Mouse (Mus musculus) myocyte (in vitro differentiated cells): ENCODE measurements around the gene Runx2. TPM values are rescaled to one million over a fixed set of nuclear protein-coding genes. Genes with fewer than 3 reads are reported as not detected.

Experiments used
- H3K27me3 ChIP-seq: one replicate; pipeline ENCODE4 v1.6.1; 2011; ENCODE audit not compliant: control insufficient read depth, insufficient read depth, insufficient read length
- H3K36me3 ChIP-seq: one replicate; pipeline ENCODE4 v1.6.1; 2011; ENCODE audit not compliant: control insufficient read depth, insufficient read depth
- H3K4me2 ChIP-seq: one replicate; pipeline ENCODE4 v1.6.1; 2011; ENCODE audit warnings: low read depth, control low read depth
- H3K4me3 ChIP-seq: one replicate; pipeline ENCODE4 v1.5.1; 2011; ENCODE audit warnings: mild to moderate bottlenecking, control low read depth, moderate library complexity
- H3K79me2 ChIP-seq: one replicate; pipeline ENCODE4 v1.6.1; 2011; ENCODE audit not compliant: control insufficient read depth, insufficient read depth
- H3ac ChIP-seq: one replicate; pipeline ENCODE4 v1.6.1; 2011; ENCODE audit not compliant: control insufficient read depth, insufficient read length
- CEBPB ChIP-seq: IDR thresholded peaks from 2 replicates; pipeline ENCODE4 v1.6.1; 2011; ENCODE audit warnings: mild to moderate bottlenecking, moderate library complexity; ENCODE audit not compliant: poor library complexity, insufficient read depth, severe bottlenecking
- E2F4 ChIP-seq: IDR thresholded peaks from one replicate; pipeline ENCODE4 v1.6.1; 2011; ENCODE audit warnings: mild to moderate bottlenecking, control low read depth, moderate library complexity; ENCODE audit not compliant: insufficient read depth
- MAX ChIP-seq: IDR thresholded peaks from one replicate; pipeline ENCODE4 v1.6.1; 2011; ENCODE audit warnings: low read depth, mild to moderate bottlenecking, control low read depth
- MYOD1 ChIP-seq, 3 experiments: IDR thresholded peaks; one replicate each; pipeline ENCODE4 v1.6.1; 2011; ENCODE audit warnings: control low read depth in 2 of 3, low read depth in 2 of 3, mild to moderate bottlenecking in 2 of 3, moderate library complexity in 1 of 3; ENCODE audit not compliant: insufficient read length in 2 of 3, control insufficient read depth in 1 of 3
- MYOG ChIP-seq, 3 experiments: IDR thresholded peaks; one replicate each; pipeline ENCODE4 v1.6.1; 2011; ENCODE audit warnings: control low read depth in 2 of 3, low read depth in 2 of 3, mild to moderate bottlenecking in 2 of 3; ENCODE audit not compliant: insufficient read length in 2 of 3, control insufficient read depth in 1 of 3, insufficient read depth in 1 of 3
- POLR2A ChIP-seq: IDR thresholded peaks from one replicate; pipeline ENCODE4 v1.6.1; 2011; ENCODE audit warnings: low read depth, mild to moderate bottlenecking, control low read depth, moderate library complexity; ENCODE audit not compliant: insufficient read length
- POLR2AphosphoS2 ChIP-seq: IDR thresholded peaks from one replicate; pipeline ENCODE4 v1.6.1; 2011; ENCODE audit warnings: low read depth, control low read depth; ENCODE audit not compliant: insufficient read length
- REST ChIP-seq: IDR thresholded peaks from one replicate; pipeline ENCODE4 v1.6.1; 2011; ENCODE audit warnings: mild to moderate bottlenecking, control low read depth, moderate library complexity; ENCODE audit not compliant: insufficient read depth, insufficient read length
- SRF ChIP-seq: IDR thresholded peaks from one replicate; pipeline ENCODE4 v1.6.1; 2011; ENCODE audit warnings: low read depth; ENCODE audit not compliant: control insufficient read depth, insufficient read length
- TCF12 ChIP-seq: IDR thresholded peaks from one replicate; pipeline ENCODE4 v1.6.1; 2011; ENCODE audit warnings: mild to moderate bottlenecking, control low read depth; ENCODE audit not compliant: poor library complexity, insufficient read depth, severe bottlenecking
- TCF3 ChIP-seq: IDR thresholded peaks from one replicate; pipeline ENCODE4 v1.6.1; 2011; ENCODE audit warnings: low read depth, control low read depth; ENCODE audit not compliant: insufficient read length
- USF1 ChIP-seq: IDR thresholded peaks from one replicate; pipeline ENCODE4 v1.6.1; 2011; ENCODE audit warnings: low read depth, mild to moderate bottlenecking, control low read depth, moderate library complexity
- polyA plus RNA-seq: library from polyadenylated mRNA; unstranded; fragments of >200 nt; fragmentation: generic; extraction: Trizol; gene quantifications from one replicate; pipeline ENCODE4 v1.2.1, GENCODE M21; 2012; ENCODE audit warnings: missing spikeins

The Runx2 gene
- polyA plus RNA-seq, 1 experiment: 6.7 TPM

DNA sequence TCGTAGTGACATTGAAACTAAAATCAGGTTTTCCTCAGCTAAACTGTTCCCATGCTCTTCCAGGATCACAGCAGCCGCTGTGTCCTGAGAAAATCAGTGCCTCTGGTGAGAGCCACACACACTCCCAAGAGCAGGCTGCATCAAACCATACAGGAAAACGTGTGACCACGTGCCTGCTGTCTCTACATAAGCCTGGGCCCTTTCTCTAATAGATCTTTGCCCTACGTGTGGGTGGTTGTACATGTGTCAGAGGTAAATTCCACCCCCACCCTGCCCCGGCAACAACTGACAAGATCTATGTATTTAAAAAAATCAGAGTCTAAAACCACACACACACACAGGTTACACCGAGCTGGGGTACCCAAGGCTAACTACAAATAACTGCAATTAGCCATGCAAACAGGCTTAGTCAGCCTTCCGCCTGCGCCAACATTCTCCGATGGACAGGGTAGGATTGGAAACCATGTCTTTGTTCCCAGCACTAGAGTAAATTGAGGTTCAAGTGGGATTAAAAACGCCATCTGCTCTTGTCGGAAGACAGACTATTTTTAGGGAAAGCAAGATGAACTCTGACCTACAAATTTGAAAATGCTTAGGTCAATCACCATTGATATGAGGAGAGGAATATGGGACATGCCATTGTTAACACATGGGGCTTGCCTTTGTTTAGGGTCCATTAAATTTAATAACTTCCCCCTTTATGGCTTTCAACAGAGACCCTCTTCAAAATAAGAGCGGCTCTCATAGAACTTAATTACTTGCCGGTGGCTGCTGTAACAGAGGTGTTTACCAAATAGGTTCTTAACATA lies 180.8 kb downstream of the Runx2 start:
- H3K36me3 ChIP-seq: peaks cover 5% of the 10 kb centered on the region
- no peaks in the 10 kb centered on the region for H3K27me3 ChIP-seq
- H3ac ChIP-seq: no peak overlapping the region

DNA sequence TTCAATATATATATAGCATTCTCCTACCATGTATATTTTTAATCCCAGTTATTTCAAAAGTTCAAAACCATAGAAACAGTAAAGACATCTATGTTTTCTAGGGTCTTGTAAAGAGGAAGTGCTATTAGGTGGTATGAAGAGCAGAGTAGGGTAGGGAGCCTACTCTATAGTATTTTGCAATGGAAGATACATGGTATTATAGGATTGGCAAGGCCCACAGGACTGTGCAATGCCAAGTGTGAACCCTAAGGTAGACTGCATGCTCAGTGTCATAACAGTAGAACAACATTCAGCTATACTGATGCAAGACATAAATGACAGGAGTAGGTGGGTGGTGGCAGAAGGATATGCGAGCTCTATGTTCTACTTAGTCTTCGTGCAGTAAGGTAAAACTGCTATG lies 181.7 kb downstream of the Runx2 start:
- Histone ChIP-seq H3K27me3 (no peaks in the 10 kb centered on the region), H3K4me2 (no peak overlapping the region), H3ac (no peak overlapping the region), H3K4me3 (no peak overlapping the region), H3K79me2 (no peaks in the 10 kb centered on the region), H3K36me3 (peaks cover 5% of the 10 kb centered on the region)
- TF ChIP-seq MAX (no peak), CEBPB (no peak), MYOG (IDR thresholded peaks at IDR 0.05; ENCODE audit: control insufficient read depth in 1 of 3, insufficient read depth in 1 of 3, insufficient read length in 2 of 3, low read depth in 2 of 3) (no peak), MYOD1 (IDR thresholded peaks at IDR 0.05; ENCODE audit: control insufficient read depth in 1 of 3, insufficient read length in 2 of 3, low read depth in 2 of 3) (no peak), USF1 (no peak), TCF3 (no peak), POLR2AphosphoS2 (no peak), E2F4 (no peak)

More for the DNA sequence above, 180.8 kb downstream of the Runx2 start:
- no peak overlapping the region for H3K4me3 ChIP-seq
- no peak overlapping the region for H3K4me2 ChIP-seq
- TF ChIP-seq REST: no peak
- no peak for TF ChIP-seq MYOG (IDR thresholded peaks at IDR 0.05; ENCODE audit: control insufficient read depth in 1 of 3, insufficient read depth in 1 of 3, insufficient read length in 2 of 3, low read depth in 2 of 3)
- TF ChIP-seq SRF: no peak
- no peak for TF ChIP-seq POLR2AphosphoS2
- no peak for TF ChIP-seq TCF12
- TF ChIP-seq TCF3: no peak
- TF ChIP-seq MYOD1 (IDR thresholded peaks at IDR 0.05; ENCODE audit: control insufficient read depth in 1 of 3, insufficient read length in 2 of 3, low read depth in 2 of 3): no peak
- no peak for TF ChIP-seq USF1
- TF ChIP-seq CEBPB: no peak
- no peak for TF ChIP-seq POLR2A
- no peak for TF ChIP-seq MAX
- no peak for TF ChIP-seq E2F4
- H3K79me2 ChIP-seq: no peaks in the 10 kb centered on the region

DNA sequence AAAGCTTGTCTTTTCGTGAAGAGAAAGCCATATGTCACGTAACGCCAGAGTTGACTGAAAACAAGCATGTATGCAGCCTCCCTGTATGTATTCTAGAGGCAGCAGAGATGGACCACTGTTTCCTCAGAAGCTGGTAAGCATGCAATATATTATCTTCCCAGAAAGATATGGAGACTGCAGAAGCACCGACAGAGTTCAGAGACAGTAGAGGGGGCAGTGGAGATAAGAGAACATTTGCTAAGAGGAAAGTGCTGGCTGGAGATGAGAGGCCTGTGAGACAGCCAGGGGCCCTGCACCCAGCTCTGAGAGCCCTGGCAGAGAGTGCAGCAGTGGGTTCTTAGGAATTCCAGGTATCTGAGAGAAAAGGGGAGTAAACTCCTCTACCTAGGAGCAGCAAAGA lies 182.3 kb downstream of the Runx2 start:
- TF ChIP-seq TCF12 (no peak), POLR2A (no peak), REST (no peak), E2F4 (no peak), CEBPB (no peak), USF1 (no peak), MAX (no peak)
- Histone ChIP-seq H3ac (no peak overlapping the region), H3K79me2 (no peaks in the 10 kb centered on the region), H3K27me3 (no peaks in the 10 kb centered on the region), H3K36me3 (peaks cover 9% of the 10 kb centered on the region), H3K4me3 (no peak overlapping the region), H3K4me2 (no peak overlapping the region)

DNA sequence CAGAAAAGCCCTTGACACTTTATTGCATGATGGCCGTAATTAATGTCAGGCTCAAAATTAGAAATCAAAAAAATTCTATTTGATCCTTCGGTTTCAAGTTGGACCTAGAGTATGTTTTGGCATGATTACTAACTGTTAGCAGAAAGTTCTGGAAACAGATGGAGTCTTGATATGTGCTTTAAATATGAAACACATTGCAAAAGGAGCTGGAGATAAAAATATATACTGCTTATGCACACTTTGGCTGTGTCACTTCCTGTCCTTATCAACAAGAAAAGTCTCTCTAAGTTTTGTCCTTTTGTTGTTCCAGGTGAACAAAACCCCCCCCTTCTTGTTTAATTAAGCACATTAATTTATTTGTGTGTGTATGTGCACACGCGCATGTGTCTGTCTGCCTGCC lies 183.0 kb downstream of the Runx2 start:
- H3K4me3 ChIP-seq: no peak overlapping the region
- H3ac ChIP-seq: no peak overlapping the region
- H3K36me3 ChIP-seq: peaks cover 16% of the 10 kb centered on the region
- H3K79me2 ChIP-seq: no peaks in the 10 kb centered on the region
- no peak for TF ChIP-seq MYOG (IDR thresholded peaks at IDR 0.05; ENCODE audit: control insufficient read depth in 1 of 3, insufficient read depth in 1 of 3, insufficient read length in 2 of 3, low read depth in 2 of 3)
- TF ChIP-seq REST: no peak
- TF ChIP-seq CEBPB: no peak
- no peak for TF ChIP-seq POLR2AphosphoS2
- no peak for TF ChIP-seq TCF3
- TF ChIP-seq USF1: no peak
- no peak for TF ChIP-seq MYOD1 (IDR thresholded peaks at IDR 0.05; ENCODE audit: control insufficient read depth in 1 of 3, insufficient read length in 2 of 3, low read depth in 2 of 3)
- no peak for TF ChIP-seq SRF
- TF ChIP-seq E2F4: no peak
- no peak for TF ChIP-seq TCF12
- no peak for TF ChIP-seq POLR2A
- TF ChIP-seq MAX: no peak
- H3K27me3 ChIP-seq: no peaks in the 10 kb centered on the region
- H3K4me2 ChIP-seq: no peak overlapping the region

DNA sequence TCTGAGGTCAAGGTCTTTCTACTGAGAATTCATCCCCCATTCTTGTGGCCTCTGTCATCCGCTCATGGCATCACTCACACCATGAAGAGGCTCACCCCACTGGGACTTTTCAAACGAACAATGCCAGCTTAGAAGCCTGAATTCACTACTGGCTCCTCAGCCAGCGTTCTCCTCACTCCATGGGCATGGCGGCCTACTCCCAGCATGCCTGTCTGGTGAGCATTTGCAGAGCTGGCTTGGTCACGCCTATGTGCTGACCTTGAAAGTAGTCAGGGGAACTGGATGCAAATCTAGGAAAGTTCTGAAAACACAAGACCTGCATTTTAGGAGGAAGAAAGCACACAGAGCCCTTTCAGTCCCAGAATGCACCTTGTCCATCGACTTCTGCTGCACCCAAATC lies 187.3 kb downstream of the Runx2 start:
- H3K4me2 ChIP-seq: no peak overlapping the region
- H3K36me3 ChIP-seq: peaks cover 16% of the 10 kb centered on the region
- H3ac ChIP-seq: no peak overlapping the region
- H3K79me2 ChIP-seq: no peaks in the 10 kb centered on the region
- H3K4me3 ChIP-seq: no peak overlapping the region
- no peaks in the 10 kb centered on the region for H3K27me3 ChIP-seq
- TF ChIP-seq POLR2AphosphoS2 (no peak), TCF3 (no peak), MAX (no peak), USF1 (no peak)
